Mouse (Mus musculus) midbrain, embryonic 12.5 days (tissue): ENCODE measurements around the gene 4930519G04Rik. TPM values are rescaled to one million over a fixed set of nuclear protein-coding genes. Genes with fewer than 3 reads are reported as not detected.
"Not testable (repeated sequence)": the region's sequence is repeated elsewhere in the genome, so short reads cannot be mapped to it uniquely, and the experiment has no call there.

Experiments
- ATAC-seq: fragments of 200-750 bp; cut with Nextera tagmentation; 2 replicates; pipeline ENCODE4 v1.8.0; 2017; ENCODE audit warnings: low read depth, moderate TSS enrichment, moderate library complexity; ENCODE audit not compliant: low FRiP score
- H3K27ac ChIP-seq: fragments of 300-500 bp; sonication (generic); replicated peaks from 2 replicates; pipeline ENCODE4 v1.5.1; 2016; ENCODE audit warnings: mild to moderate bottlenecking
- H3K27me3 ChIP-seq: fragments of 300-500 bp; sonication (generic); 2 replicates; pipeline ENCODE4 v1.6.1; 2016; ENCODE audit warnings: mild to moderate bottlenecking
- H3K36me3 ChIP-seq: fragments of 300-500 bp; sonication (generic); 2 replicates; pipeline ENCODE4 v1.6.1; 2016
- H3K4me1 ChIP-seq: fragments of 300-500 bp; sonication (generic); 2 replicates; pipeline ENCODE4 v1.6.1; 2016
- H3K4me2 ChIP-seq: fragments of 300-500 bp; sonication (generic); replicated peaks from 2 replicates; pipeline ENCODE4 v1.6.1; 2016; ENCODE audit warnings: mild to moderate bottlenecking, moderate library complexity
- H3K4me3 ChIP-seq: fragments of 300-500 bp; sonication (generic); 2 replicates; pipeline ENCODE4 v1.5.1; 2016; ENCODE audit warnings: mild to moderate bottlenecking
- H3K9ac ChIP-seq: fragments of 300-500 bp; sonication (generic); replicated peaks from 2 replicates; pipeline ENCODE4 v1.6.1; 2016; ENCODE audit warnings: mild to moderate bottlenecking, moderate library complexity
- H3K9me3 ChIP-seq: fragments of 300-500 bp; sonication (generic); 2 replicates; pipeline ENCODE4 v1.6.1; 2016; ENCODE audit warnings: mild to moderate bottlenecking
- WGBS: fragments of 180-500 bp; shearing (Covaris S2); methylation state at CpG from one replicate; pipeline ENCODE4 v1.1.7; 2016; 5-methylcytosine and 5-hydroxymethylcytosine counted together
- polyA plus RNA-seq: library from polyadenylated mRNA; unstranded; fragments of >200 nt; fragmentation: Nextera tagmentation; extraction: Ambion mirVana; gene quantifications from 2 replicates; pipeline ENCODE4 v1.2.1, GENCODE M21; 2016

The 4930519G04Rik gene
- polyA plus RNA-seq, 1 experiment from 2014 or later: not detected

- H3K9ac ChIP-seq: no peak overlapping the region
- H3K4me3 ChIP-seq: no peak overlapping the region
- H3K4me1 ChIP-seq: no peaks in the 10 kb centered on the region
- no peak overlapping the region for H3K4me2 ChIP-seq
- 0 out of 2 replicates have a peak, but pooled peaks cover 4% of the 10 kb centered on the region for H3K27me3 ChIP-seq
- H3K9me3 ChIP-seq: no peaks in the 10 kb centered on the region
- H3K27ac ChIP-seq: no peak overlapping the region
- H3K36me3 ChIP-seq: no peaks in the 10 kb centered on the region
- WGBS: 86% methylated on average over 20 of the region's 20 CpGs
- ATAC-seq: no peak
Measured at GRCm38 (mm10) chr5:114851565-114852236, 1.8 kb upstream of the 4930519G04Rik start.

- WGBS: 85% methylated on average over 12 of the region's 12 CpGs
- Histone ChIP-seq H3K4me3 (peak within 1 kb of the TSS; percentile 38), H3K9me3 (no peaks in the 10 kb centered on the region), H3K9ac (peak within 1 kb of the TSS; percentile 47; the same call in 1 of the 2 replicates), H3K27ac (no peak within 1 kb of the TSS), H3K36me3 (no peaks in the 10 kb centered on the region), H3K4me2 (peak within 1 kb of the TSS; percentile 66), H3K4me1 (no peaks in the 10 kb centered on the region), H3K27me3 (peaks cover 14% of the 10 kb centered on the region)
- ATAC-seq: no peak
Measured at GRCm38 (mm10) chr5:114858582-114858981, 5.1 kb downstream of the 4930519G04Rik start, which contains the start of gene Gm9936. Gm9936 (minus strand) TSS chr5:114858682.

- no peaks in the 10 kb centered on the region for H3K9me3 ChIP-seq
- H3K27me3 ChIP-seq: peaks cover 12% of the 10 kb centered on the region
- no peaks in the 10 kb centered on the region for H3K36me3 ChIP-seq
- WGBS: 4% methylated on average over 18 of the region's 18 CpGs
- ATAC-seq: no peak
- no peaks in the 10 kb centered on the region for H3K4me1 ChIP-seq
- H3K4me2 ChIP-seq: peak overlapping the region; percentile 66
- peak overlapping the region; percentile 38 for H3K4me3 ChIP-seq
- no peak overlapping the region for H3K27ac ChIP-seq
- peak overlapping the region; percentile 47; the same call in 1 of the 2 replicates for H3K9ac ChIP-seq
Measured at GRCm38 (mm10) chr5:114859253-114859652, 5.8 kb downstream of the 4930519G04Rik start.

- WGBS: 85% methylated on average over 6 of the region's 6 CpGs
- H3K4me1 ChIP-seq: no peaks in the 10 kb centered on the region
Measured at GRCm38 (mm10) chr5:114861730-114862129, 8.3 kb downstream of the 4930519G04Rik start.

GRCm38 (mm10) chr5:114864813-114865212 lies 11.3 kb downstream of the 4930519G04Rik start:
- no peak for ATAC-seq
- H3K27ac ChIP-seq: no peak overlapping the region
- H3K27me3 ChIP-seq: peaks cover 3% of the 10 kb centered on the region
- H3K4me2 ChIP-seq: no peak overlapping the region
- H3K36me3 ChIP-seq: no peaks in the 10 kb centered on the region
- no peak overlapping the region for H3K4me3 ChIP-seq
- H3K9ac ChIP-seq: no peak overlapping the region
- H3K4me1 ChIP-seq: no peaks in the 10 kb centered on the region
- 78% methylated on average over 7 of the region's 7 CpGs for WGBS
- H3K9me3 ChIP-seq: peaks cover 17% of the 10 kb centered on the region

More at GRCm38 (mm10) chr5:114861730-114862129, 8.3 kb downstream of the 4930519G04Rik start:
- no peak overlapping the region for H3K27ac ChIP-seq
- H3K4me3 ChIP-seq: no peak overlapping the region
- peaks cover 10% of the 10 kb centered on the region for H3K27me3 ChIP-seq
- H3K4me2 ChIP-seq: no peak overlapping the region
- no peak for ATAC-seq
- no peak overlapping the region for H3K9ac ChIP-seq
- H3K9me3 ChIP-seq: no peaks in the 10 kb centered on the region
- H3K36me3 ChIP-seq: no peaks in the 10 kb centered on the region

GRCm38 (mm10) chr5:114865279-114865678 lies 11.8 kb downstream of the 4930519G04Rik start:
- no peaks in the 10 kb centered on the region for H3K36me3 ChIP-seq
- no peaks in the 10 kb centered on the region for H3K4me1 ChIP-seq
- no peak for ATAC-seq
- 87% methylated on average over 12 of the region's 12 CpGs for WGBS
- no peak overlapping the region for H3K9ac ChIP-seq
- no peak overlapping the region for H3K4me3 ChIP-seq
- peaks cover 3% of the 10 kb centered on the region for H3K27me3 ChIP-seq
- H3K27ac ChIP-seq: no peak overlapping the region
- peaks cover 17% of the 10 kb centered on the region for H3K9me3 ChIP-seq
- no peak overlapping the region for H3K4me2 ChIP-seq

- WGBS: 66% methylated on average over 6 of the region's 6 CpGs
- 0 out of 2 replicates have a peak, but pooled peaks cover 3% of the 10 kb centered on the region for H3K27me3 ChIP-seq
- no peak overlapping the region for H3K4me2 ChIP-seq
- H3K36me3 ChIP-seq: no peaks in the 10 kb centered on the region
- no peak overlapping the region for H3K27ac ChIP-seq
- ATAC-seq: no peak
- H3K4me3 ChIP-seq: no peak overlapping the region
- no peak overlapping the region for H3K9ac ChIP-seq
- H3K4me1 ChIP-seq: peaks cover 20% of the 10 kb centered on the region
- no peaks in the 10 kb centered on the region for H3K9me3 ChIP-seq
Measured at GRCm38 (mm10) chr5:114875858-114876257, 22.4 kb downstream of the 4930519G04Rik start.

GRCm38 (mm10) chr5:114876331-114876730 lies 22.9 kb downstream of the 4930519G04Rik start:
- Histone ChIP-seq H3K27ac (no peak overlapping the region), H3K9me3 (no peaks in the 10 kb centered on the region), H3K27me3 (0 out of 2 replicates have a peak, but pooled peaks cover 3% of the 10 kb centered on the region), H3K4me2 (no peak overlapping the region), H3K36me3 (no peaks in the 10 kb centered on the region), H3K9ac (no peak overlapping the region), H3K4me3 (no peak overlapping the region), H3K4me1 (peaks cover 20% of the 10 kb centered on the region)
- WGBS: 23% methylated on average over 6 of the region's 6 CpGs
- no peak for ATAC-seq

- peaks cover 20% of the 10 kb centered on the region for H3K4me1 ChIP-seq
- 0 out of 2 replicates have a peak, but pooled peaks cover 3% of the 10 kb centered on the region for H3K27me3 ChIP-seq
- ATAC-seq: no peak
- no peak overlapping the region for H3K4me2 ChIP-seq
- no peak overlapping the region for H3K4me3 ChIP-seq
- H3K9ac ChIP-seq: no peak overlapping the region
- H3K27ac ChIP-seq: no peak overlapping the region
- 71% methylated on average over 7 of the region's 7 CpGs for WGBS
- H3K36me3 ChIP-seq: no peaks in the 10 kb centered on the region
- H3K9me3 ChIP-seq: no peaks in the 10 kb centered on the region
Measured at GRCm38 (mm10) chr5:114877487-114877886, 24.0 kb downstream of the 4930519G04Rik start.

- no peak for ATAC-seq
- 72% methylated on average over 13 of the region's 13 CpGs for WGBS
- H3K4me3 ChIP-seq: no peak overlapping the region
- H3K9ac ChIP-seq: 0 out of 2 replicates have a peak overlapping the region, but pooled peaks have one; percentile 20
- no peaks in the 10 kb centered on the region for H3K36me3 ChIP-seq
- H3K27ac ChIP-seq: no peak overlapping the region
- 0 out of 2 replicates have a peak, but pooled peaks cover 3% of the 10 kb centered on the region for H3K27me3 ChIP-seq
- peaks cover 20% of the 10 kb centered on the region for H3K4me1 ChIP-seq
- no peaks in the 10 kb centered on the region for H3K9me3 ChIP-seq
- no peak overlapping the region for H3K4me2 ChIP-seq
Measured at GRCm38 (mm10) chr5:114879399-114879798, 25.9 kb downstream of the 4930519G04Rik start.

GRCm38 (mm10) chr5:114882319-114882718 lies 28.9 kb downstream of the 4930519G04Rik start:
- H3K27ac ChIP-seq, H3K36me3 ChIP-seq, ATAC-seq, H3K4me3 ChIP-seq, H3K4me2 ChIP-seq, H3K9ac ChIP-seq, H3K4me1 ChIP-seq, H3K27me3 ChIP-seq, H3K9me3 ChIP-seq: not testable (repeated sequence)
- 88% methylated on average over 6 of the region's 7 CpGs for WGBS

- no peaks in the 10 kb centered on the region for H3K9me3 ChIP-seq
- H3K36me3 ChIP-seq: no peaks in the 10 kb centered on the region
- peaks cover 3% of the 10 kb centered on the region; the same call in 1 of the 2 replicates for H3K4me1 ChIP-seq
- WGBS: 97% methylated on average over 11 of the region's 11 CpGs
- no peak for ATAC-seq
- no peak overlapping the region for H3K4me3 ChIP-seq
- no peak overlapping the region for H3K9ac ChIP-seq
- H3K4me2 ChIP-seq: no peak overlapping the region
- 0 out of 2 replicates have a peak, but pooled peaks cover 3% of the 10 kb centered on the region for H3K27me3 ChIP-seq
- no peak overlapping the region for H3K27ac ChIP-seq
Measured at GRCm38 (mm10) chr5:114883022-114883421, 29.6 kb downstream of the 4930519G04Rik start.
